Mouse (Mus musculus) cerebellum, postnatal 36 days (tissue): Measurements from ENCODE around the gene Olfr1491.

Experiments
- DNase-seq, 2 experiments: peaks; one replicate each; pipeline ENCODE4 v3.0.0; 2021 to 2022; ENCODE audit warnings: mixed read lengths in 2 of 2

Olfr1491 gene

GRCm38 (mm10) chr19:13696968-13697367, at the start of gene Olfr1491:
Gene Olfr1491, plus strand, starts transcription at chr19:13697268.
- no peak for DNase-seq

DNA sequence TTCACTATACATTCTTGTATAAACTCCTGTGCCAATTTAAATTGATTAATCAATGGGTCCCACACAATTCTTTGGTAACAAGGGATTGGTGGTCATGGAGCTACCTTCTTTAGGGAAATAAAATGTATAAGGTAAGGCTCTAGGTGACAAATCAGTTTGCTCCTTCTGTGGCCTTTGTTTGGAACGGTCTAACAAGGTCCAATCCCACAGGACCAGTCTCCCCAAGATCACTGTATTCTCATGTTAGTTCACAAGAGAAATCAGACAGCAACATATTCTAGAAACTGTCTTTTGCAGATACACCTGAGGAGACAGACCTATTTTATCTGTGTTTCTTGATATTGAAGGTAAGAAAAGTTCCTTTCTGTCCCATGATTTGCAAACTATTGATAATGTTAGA, 46.3 kb upstream of the Olfr1491 start, which contains the start of gene Olfr1490:
TSS of gene Olfr1490 (plus strand) at position 301 of the 400 bp plus-strand sequence.
- no peak for DNase-seq

- DNase-seq: no peak
These were observed 25.9 kb downstream of the Olfr1491 start, which contains the start of gene Olfr1493-ps1 for GRCm38 (mm10) chr19:13722978-13723377. Gene Olfr1493-ps1, plus strand, starts transcription at chr19:13723278.

DNA sequence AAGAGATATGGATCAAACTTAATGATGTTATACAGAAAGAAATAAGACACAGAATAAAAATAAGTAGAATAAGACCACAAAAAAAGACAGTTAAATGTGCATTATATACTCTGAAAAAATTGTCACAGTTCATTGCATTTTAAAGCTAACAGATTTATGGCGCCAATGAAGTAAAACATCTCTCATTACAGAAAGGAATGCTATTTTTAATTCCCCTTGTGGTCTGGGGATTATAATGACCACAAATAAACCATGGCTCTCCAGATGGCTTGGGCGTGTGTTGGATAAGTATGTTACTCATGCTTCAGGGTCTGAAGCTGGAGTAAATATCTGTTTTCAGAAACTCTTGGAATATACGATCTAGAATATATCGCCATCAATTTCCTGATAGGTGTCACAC, 42.4 kb downstream of the Olfr1491 start, which contains the start of gene Olfr1494:
TSS of gene Olfr1494 (plus strand) at position 301 of the 400 bp plus-strand sequence.
- no peak for DNase-seq

- DNase-seq: peak; percentile 35 to 37
These were observed 52.3 kb downstream of the Olfr1491 start for GRCm38 (mm10) chr19:13749366-13749765.
